Mouse (Mus musculus) adrenal gland, postnatal 10 days (tissue): ENCODE data around the gene Pqlc3. TPM values are rescaled to one million over a fixed set of nuclear protein-coding genes. Genes with fewer than 3 reads are reported as not detected.
A peak's percentile ranks its signal among the peaks of the same experiment; 100 is the strongest.

Source experiments
- DNase-seq: peaks from one replicate; pipeline ENCODE4 v3.0.0; 2021; ENCODE audit warnings: mixed read lengths
- total RNA-seq, 2 experiments: library from RNA; stranded (reverse); gene quantifications; 2 replicates each; pipeline ENCODE4 v1.2.3; 2021

Pqlc3 gene
- total RNA-seq, 2 experiments from 2014 or later, result 4.5 to 4.6 TPM

DNA sequence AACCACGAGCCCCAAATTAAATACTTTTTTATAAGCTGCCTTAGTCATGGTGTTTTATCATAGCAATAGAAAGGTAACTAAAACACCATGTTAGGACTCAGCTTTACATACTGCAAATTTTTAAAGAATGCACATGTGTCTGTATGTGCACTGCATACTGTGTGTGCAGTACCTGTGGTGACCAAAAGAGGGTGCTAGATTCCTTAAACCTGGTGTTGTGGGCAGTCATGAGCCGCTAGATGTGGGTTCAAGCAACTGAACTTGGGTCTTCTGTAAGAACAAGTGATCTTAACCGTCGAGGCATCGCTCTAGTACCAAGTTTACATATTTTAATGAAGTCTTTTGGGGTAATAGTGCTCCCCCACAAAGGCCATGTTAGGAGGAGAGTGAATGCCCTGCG, 9.3 kb upstream of the Pqlc3 start:
- no peak for DNase-seq

DNA sequence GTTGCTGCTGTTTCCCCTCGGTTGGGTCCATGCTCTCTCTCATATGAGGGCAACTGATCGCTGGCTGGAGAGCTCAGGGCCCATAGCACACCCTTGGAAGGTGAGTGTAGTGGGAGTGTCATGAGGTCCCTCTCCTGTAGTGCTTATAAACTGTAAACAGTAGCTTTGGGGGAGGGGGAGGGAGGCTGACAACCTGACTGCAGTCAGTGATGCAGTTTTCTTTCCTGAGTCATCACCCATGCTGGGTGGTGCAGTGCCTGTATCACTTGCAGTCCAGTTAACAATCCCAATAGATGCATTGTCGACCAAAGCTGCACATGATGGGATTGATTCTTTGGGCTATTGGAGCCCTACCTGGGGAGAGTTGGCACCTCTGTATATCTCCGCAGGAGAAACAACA, 1.0 kb upstream of the Pqlc3 start:
- no peak for DNase-seq

DNA sequence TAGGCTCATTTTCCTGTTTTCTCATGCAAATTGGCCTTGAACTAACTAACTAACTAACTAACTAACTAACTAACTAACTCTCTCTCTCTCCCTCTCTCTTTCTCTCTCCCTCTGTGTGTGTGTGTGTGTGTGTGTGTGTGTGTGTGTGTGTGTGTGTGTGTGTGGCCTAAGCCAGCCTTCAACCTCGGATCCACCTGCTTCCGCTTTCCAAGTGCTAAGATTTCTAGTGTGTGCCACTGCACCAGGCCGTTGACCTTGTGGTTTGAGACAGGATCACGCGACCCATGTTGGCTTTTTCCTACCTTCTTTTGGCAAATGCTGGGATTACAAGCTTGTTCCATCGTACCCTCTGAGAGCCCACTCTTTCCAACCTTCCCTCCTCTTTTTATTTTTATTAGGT, 420 bp upstream of the Pqlc3 start:
- no peak for DNase-seq

GRCm38 (mm10) chr12:16999146-16999545, 1.1 kb downstream of the Pqlc3 start:
- DNase-seq, result no peak

- DNase-seq, result no peak
Measured at GRCm38 (mm10) chr12:16996886-16997462, 3.2 kb downstream of the Pqlc3 start.

DNA sequence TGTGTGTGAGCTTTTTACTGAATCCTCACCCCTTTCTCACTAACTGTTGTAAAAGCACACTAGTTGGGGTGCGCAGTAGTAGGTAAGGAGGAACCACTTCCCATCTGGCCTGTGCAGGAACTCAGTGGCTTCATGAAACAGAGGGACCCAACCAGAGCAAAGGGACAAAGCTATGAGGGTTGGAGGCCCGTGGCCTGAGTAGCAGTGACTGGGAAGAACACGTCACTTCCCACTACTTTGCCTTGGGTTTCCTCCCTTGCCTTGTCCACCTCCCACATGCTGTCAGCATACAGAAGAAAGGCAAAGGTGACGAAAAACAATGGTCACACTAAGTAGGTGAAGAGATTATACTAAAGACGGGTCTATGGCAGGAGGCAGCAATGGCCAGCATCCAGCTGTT, 3.9 kb downstream of the Pqlc3 start:
- DNase-seq, result no peak

DNA sequence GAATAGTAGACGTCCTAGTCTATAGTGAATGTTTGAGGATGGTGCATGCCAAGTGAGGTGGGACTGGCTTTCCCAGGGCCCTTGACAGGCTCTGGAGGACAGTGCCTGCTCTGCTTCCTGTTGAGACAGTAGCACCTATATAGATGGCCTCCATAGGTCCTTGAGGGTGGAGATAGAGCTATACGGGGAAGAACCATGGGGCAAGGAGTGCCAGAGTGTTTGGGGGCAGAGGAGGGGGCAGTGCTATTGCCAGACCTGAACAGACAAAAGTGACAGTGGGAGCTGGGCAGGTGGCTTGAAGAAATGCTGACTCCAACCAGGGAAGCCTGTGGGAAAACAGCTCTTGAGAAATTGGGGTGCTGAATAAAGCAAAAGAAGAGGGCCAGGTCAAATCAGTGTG, 5.9 kb downstream of the Pqlc3 start:
- no peak for DNase-seq

- DNase-seq, result no peak
Measured at GRCm38 (mm10) chr12:16992355-16992754, 7.9 kb downstream of the Pqlc3 start.

DNA sequence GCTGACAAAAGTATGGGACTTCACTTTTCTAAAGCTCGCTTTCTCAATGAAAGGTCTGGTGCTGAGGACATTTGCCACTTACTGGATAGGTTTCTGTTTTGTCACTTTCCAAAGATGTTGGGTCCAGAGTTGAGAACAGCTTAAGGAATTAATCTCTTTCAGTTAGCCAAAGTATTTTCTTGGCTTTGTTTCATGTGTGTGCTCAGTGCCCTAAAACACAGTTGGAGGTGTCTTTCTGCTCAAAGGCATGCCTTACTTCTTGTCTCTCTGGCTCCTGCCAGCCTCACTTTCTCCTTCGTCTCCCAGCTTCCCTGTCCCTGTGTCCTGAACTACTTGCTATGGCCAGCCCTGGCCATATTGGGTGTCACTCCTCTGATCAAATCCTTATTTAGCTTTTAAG, 8.8 kb downstream of the Pqlc3 start:
- DNase-seq, result no peak

GRCm38 (mm10) chr12:16985778-16986177, 14.4 kb downstream of the Pqlc3 start:
- no peak for DNase-seq

DNA sequence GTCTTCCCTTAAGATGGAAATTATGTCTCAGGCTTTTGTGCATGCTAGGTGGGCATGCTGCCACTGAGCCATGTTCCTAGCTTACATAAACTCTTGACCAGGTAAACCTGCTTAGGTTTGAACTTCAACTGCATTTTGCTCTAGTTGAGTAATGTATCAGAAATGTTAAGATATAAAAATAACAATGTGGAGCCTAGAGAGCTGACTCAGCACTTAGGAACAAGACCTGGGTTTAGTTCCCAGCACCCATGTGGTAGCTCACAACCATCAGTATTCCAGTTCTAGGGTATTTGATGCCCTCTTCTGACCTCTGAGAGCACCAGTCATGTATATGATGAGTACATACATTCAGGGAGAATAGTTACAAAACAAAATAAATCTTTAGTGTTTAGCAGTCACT, 23.1 kb downstream of the Pqlc3 start:
- DNase-seq, result no peak

DNA sequence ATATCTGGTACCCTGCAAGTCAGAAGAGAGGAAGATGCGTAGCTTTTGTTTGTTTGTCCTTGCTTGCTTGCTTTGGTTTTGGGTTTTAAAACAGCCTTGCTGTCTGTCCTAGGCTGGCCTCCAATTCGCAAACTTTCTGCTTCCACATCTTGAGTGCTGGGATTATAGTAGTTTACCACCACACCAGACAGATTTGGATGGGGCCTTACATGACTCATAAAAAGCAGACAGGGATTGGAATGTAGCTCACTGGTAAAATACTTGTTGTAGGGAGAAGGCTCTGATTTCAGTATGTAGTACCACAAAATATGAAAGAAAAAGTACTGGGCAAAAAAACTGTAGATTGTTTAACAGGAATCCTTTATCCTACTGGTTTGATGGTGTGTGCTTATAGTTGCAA, 33.4 kb downstream of the Pqlc3 start:
- no peak for DNase-seq

- no peak for DNase-seq
Measured at GRCm38 (mm10) chr12:16963354-16963753, 36.9 kb downstream of the Pqlc3 start.

GRCm38 (mm10) chr12:16958851-16959250, 41.4 kb downstream of the Pqlc3 start:
- peak; percentile 5 for DNase-seq

- no peak for DNase-seq
Measured at GRCm38 (mm10) chr12:16948239-16948638, 52.0 kb downstream of the Pqlc3 start.

DNA sequence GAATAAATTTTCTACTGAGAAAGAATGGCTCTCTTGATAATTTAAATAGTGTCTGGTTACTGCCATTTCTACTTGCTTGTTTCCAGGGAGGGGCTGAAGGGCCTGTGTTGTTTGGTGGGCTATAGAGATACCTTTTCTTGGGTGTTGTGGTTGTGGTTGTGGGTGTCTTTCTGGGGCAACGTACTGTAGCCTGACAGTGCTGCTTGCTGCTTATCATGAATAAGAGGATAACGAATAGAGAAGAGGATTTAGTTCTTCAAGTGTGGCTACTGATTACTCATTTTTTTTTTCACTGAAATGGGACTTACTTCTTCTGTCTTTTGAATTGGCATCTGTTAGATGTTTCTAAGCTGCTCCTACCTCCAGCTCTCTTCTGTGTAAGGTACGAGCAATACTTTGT, 58.2 kb downstream of the Pqlc3 start:
- DNase-seq, result no peak

Other genes starting within 250 kb of the Pqlc3 start
- gene Greb1, start 199.5 kb downstream of the Pqlc3 start, total RNA-seq, result 10 to 100 TPM; 19.3 to 37.1 TPM
- 10 to 100 TPM; 27.5 to 43.8 TPM for gene E2f6, start 189.4 kb downstream of the Pqlc3 start, total RNA-seq
- gene Rock2, start 105.5 kb downstream of the Pqlc3 start, total RNA-seq, result 10 to 100 TPM; 49.0 to 67.2 TPM
- gene 2410004P03Rik, start 11.3 kb upstream of the Pqlc3 start, total RNA-seq, result under 1 TPM; 0.06 to 0.12 TPM
- gene Kcnf1, start 176.5 kb upstream of the Pqlc3 start, total RNA-seq, result under 1 TPM; 0.27 to 0.30 TPM